Mouse (Mus musculus) intestine, embryonic 14.5 days (tissue): ENCODE results near the gene Zfp653. TPM values are rescaled to one million over a fixed set of nuclear protein-coding genes. Genes with fewer than 3 reads are reported as not detected.

Experiments used
- ATAC-seq: fragments of 200-750 bp; cut with Nextera tagmentation; replicated peaks from 2 replicates; pipeline ENCODE4 v1.8.0; 2017; ENCODE audit warnings: low read depth, moderate number of reproducible peaks, moderate TSS enrichment, moderate library complexity; ENCODE audit not compliant: low FRiP score, low TSS enrichment
- DNase-seq: peaks from one replicate; pipeline ENCODE4 v3.0.0-alpha.2; 2018; ENCODE audit warnings: low spot score
- H3K27ac ChIP-seq: fragments of 300-500 bp; sonication (generic); 2 replicates; pipeline ENCODE4 v1.5.1; 2014; ENCODE audit warnings: low read depth, mild to moderate bottlenecking, control low read depth
- H3K27me3 ChIP-seq: fragments of 300-500 bp; sonication (generic); replicated peaks from 2 replicates; pipeline ENCODE4 v1.6.1; 2014; ENCODE audit warnings: low read length, control low read depth; ENCODE audit not compliant: control insufficient read depth, insufficient read depth
- H3K36me3 ChIP-seq: fragments of 300-500 bp; sonication (generic); 2 replicates; pipeline ENCODE4 v1.6.1; 2014; ENCODE audit warnings: low read length, control low read depth; ENCODE audit not compliant: control insufficient read depth, insufficient read depth
- H3K4me1 ChIP-seq: fragments of 300-500 bp; sonication (generic); replicated peaks from 2 replicates; pipeline ENCODE4 v1.6.1; 2014; ENCODE audit warnings: low read length, control low read depth, mixed read lengths; ENCODE audit not compliant: control insufficient read depth, insufficient read depth
- H3K4me2 ChIP-seq: fragments of 300-500 bp; sonication (generic); 2 replicates; pipeline ENCODE4 v1.6.1; 2014; ENCODE audit warnings: low read length
- H3K4me3 ChIP-seq: fragments of 300-500 bp; sonication (generic); 2 replicates; pipeline ENCODE4 v1.5.1; 2014; ENCODE audit warnings: low read depth, low read length, control low read depth, mixed read lengths
- H3K9ac ChIP-seq: fragments of 300-500 bp; sonication (generic); 2 replicates; pipeline ENCODE4 v1.6.1; 2014; ENCODE audit warnings: mild to moderate bottlenecking, low read length
- H3K9me3 ChIP-seq: fragments of 300-500 bp; sonication (generic); 2 replicates; pipeline ENCODE4 v1.6.1; 2016; ENCODE audit warnings: low read length, control low read depth; ENCODE audit not compliant: control insufficient read depth
- WGBS: fragments of 180-500 bp; shearing (Covaris S2); extraction: QIAGEN DNeasy Blood & Tissue Kit; methylation state at CpG from one replicate; pipeline ENCODE4 v1.1.7; 2014; 5-methylcytosine and 5-hydroxymethylcytosine counted together
- microRNA-seq: library from miRNA; unstranded; fragments of <30 nt; microRNA quantifications from one replicate; pipeline ENCODE4, GENCODE M21; 2016
- polyA plus RNA-seq: library from polyadenylated mRNA; unstranded; fragments of >200 nt; fragmentation: Nextera tagmentation; extraction: Ambion mirVana; gene quantifications from 2 replicates; pipeline ENCODE4 v1.2.1, GENCODE M21; 2014

The Zfp653 gene
- polyA plus RNA-seq, 1 experiment from 2014 or later: 10.2 TPM

- no peak overlapping the region for H3K27ac ChIP-seq
- ATAC-seq (no peak), DNase-seq (no peak)
- H3K4me1 ChIP-seq: no peaks in the 10 kb centered on the region
- H3K9ac ChIP-seq: no peak overlapping the region
- H3K36me3 ChIP-seq: no peaks in the 10 kb centered on the region
- 0 out of 2 replicates have a peak, but pooled peaks cover 2% of the 10 kb centered on the region for H3K9me3 ChIP-seq
- no peaks in the 10 kb centered on the region for H3K27me3 ChIP-seq
- 88% methylated on average over 9 of the region's 9 CpGs for WGBS
- H3K4me3 ChIP-seq: no peak overlapping the region
- no peak overlapping the region for H3K4me2 ChIP-seq
These were observed 40.8 kb downstream of the Zfp653 start for GRCm38 (mm10) chr9:22030386-22030785.

GRCm38 (mm10) chr9:22028467-22028866 lies 42.7 kb downstream of the Zfp653 start:
- Histone ChIP-seq H3K9me3 (0 out of 2 replicates have a peak, but pooled peaks cover 2% of the 10 kb centered on the region), H3K4me2 (no peak overlapping the region), H3K4me1 (no peaks in the 10 kb centered on the region), H3K4me3 (no peak overlapping the region), H3K36me3 (no peaks in the 10 kb centered on the region), H3K27me3 (no peaks in the 10 kb centered on the region), H3K27ac (no peak overlapping the region), H3K9ac (no peak overlapping the region)
- WGBS: 46% methylated on average over 7 of the region's 7 CpGs
- no peak for DNase-seq
- ATAC-seq: no peak

GRCm38 (mm10) chr9:22024592-22024991 lies 46.6 kb downstream of the Zfp653 start:
- ATAC-seq (no peak), DNase-seq (no peak)
- WGBS: 62% methylated on average over 8 of the region's 8 CpGs
- Histone ChIP-seq H3K27me3 (no peaks in the 10 kb centered on the region), H3K36me3 (no peaks in the 10 kb centered on the region), H3K4me2 (no peak overlapping the region), H3K27ac (no peak overlapping the region), H3K9ac (no peak overlapping the region), H3K9me3 (no peaks in the 10 kb centered on the region), H3K4me1 (no peaks in the 10 kb centered on the region), H3K4me3 (no peak overlapping the region)

GRCm38 (mm10) chr9:22017208-22017825 lies 53.9 kb downstream of the Zfp653 start:
- H3K27me3 ChIP-seq: no peaks in the 10 kb centered on the region
- 77% methylated on average over 7 of the region's 7 CpGs for WGBS

GRCm38 (mm10) chr9:22016245-22016644 lies 54.9 kb downstream of the Zfp653 start:
- peaks cover 34% of the 10 kb centered on the region for H3K36me3 ChIP-seq
- no peak overlapping the region for H3K27ac ChIP-seq
- 70% methylated on average over 10 of the region's 10 CpGs for WGBS
- no peaks in the 10 kb centered on the region for H3K9me3 ChIP-seq
- H3K27me3 ChIP-seq: no peaks in the 10 kb centered on the region
- H3K4me2 ChIP-seq: no peak overlapping the region
- H3K9ac ChIP-seq: no peak overlapping the region
- ATAC-seq (no peak), DNase-seq (no peak)
- H3K4me3 ChIP-seq: no peak overlapping the region
- H3K4me1 ChIP-seq: no peaks in the 10 kb centered on the region

More at GRCm38 (mm10) chr9:22017208-22017825, 53.9 kb downstream of the Zfp653 start:
- no peaks in the 10 kb centered on the region for H3K9me3 ChIP-seq
- ATAC-seq (no peak), DNase-seq (no peak)
- H3K27ac ChIP-seq: no peak overlapping the region
- no peak overlapping the region for H3K4me3 ChIP-seq
- no peak overlapping the region for H3K9ac ChIP-seq
- no peak overlapping the region for H3K4me2 ChIP-seq
- no peaks in the 10 kb centered on the region for H3K4me1 ChIP-seq
- peaks cover 24% of the 10 kb centered on the region for H3K36me3 ChIP-seq

- peaks cover 70% of the 10 kb centered on the region for H3K36me3 ChIP-seq
- no peak for ATAC-seq
- 93% methylated on average over 13 of the region's 13 CpGs for WGBS
These were observed 58.4 kb downstream of the Zfp653 start for GRCm38 (mm10) chr9:22012731-22013130.

GRCm38 (mm10) chr9:22011055-22011454 lies 60.1 kb downstream of the Zfp653 start:
- no peaks in the 10 kb centered on the region for H3K27me3 ChIP-seq
- H3K27ac ChIP-seq: no peak overlapping the region
- DNase-seq (no peak), ATAC-seq (no peak)
- H3K4me1 ChIP-seq: no peaks in the 10 kb centered on the region
- H3K36me3 ChIP-seq: peaks cover 86% of the 10 kb centered on the region
- H3K9me3 ChIP-seq: no peaks in the 10 kb centered on the region
- no peak overlapping the region for H3K4me2 ChIP-seq
- H3K9ac ChIP-seq: no peak overlapping the region
- H3K4me3 ChIP-seq: no peak overlapping the region
- whole genome bisulfite sequencing: 92% methylated on average over 5 of the region's 5 CpGs

More at GRCm38 (mm10) chr9:22012731-22013130, 58.4 kb downstream of the Zfp653 start:
- H3K4me3 ChIP-seq: no peak overlapping the region
- no peaks in the 10 kb centered on the region for H3K27me3 ChIP-seq
- no peaks in the 10 kb centered on the region for H3K4me1 ChIP-seq
- H3K9me3 ChIP-seq: no peaks in the 10 kb centered on the region
- no peak overlapping the region for H3K9ac ChIP-seq
- no peak overlapping the region for H3K4me2 ChIP-seq
- no peak overlapping the region for H3K27ac ChIP-seq
- no peak for DNase-seq

Small RNAs within 50 kb of the gene (microRNA-seq; reads per million reads assigned to microRNA genes)
- not detected for gene Mir7084

Other genes with a start within 250 kb of the Zfp653 start
- gene Angptl8, start 235.9 kb downstream of the Zfp653 start, polyA plus RNA-seq: 4.0 and 4.3 TPM in 2 replicates
- 39.4 and 40.0 TPM in 2 replicates for gene Dock6, start 218.7 kb downstream of the Zfp653 start, polyA plus RNA-seq
- 18.4 and 21.5 TPM in 2 replicates for gene Rab3d, start 153.2 kb downstream of the Zfp653 start, polyA plus RNA-seq
- 3.8 and 4.2 TPM in 2 replicates for gene Ccdc159, start 143.9 kb downstream of the Zfp653 start, polyA plus RNA-seq
- 57.1 and 59.6 TPM in 2 replicates for gene Tmem205, start 143.8 kb downstream of the Zfp653 start, polyA plus RNA-seq
- gene Plppr2, start 134.3 kb downstream of the Zfp653 start, polyA plus RNA-seq: 8.2 and 8.7 TPM in 2 replicates
- 11.7 and 12.8 TPM in 2 replicates for gene Swsap1, start 115.6 kb downstream of the Zfp653 start, polyA plus RNA-seq
- 4.1 and 4.2 TPM in 2 replicates for gene Epor, start 107.9 kb downstream of the Zfp653 start, polyA plus RNA-seq
- 1.1 and 1.4 TPM in 2 replicates for gene Rgl3, start 81.9 kb downstream of the Zfp653 start, polyA plus RNA-seq
- gene Ccdc151, start 68.7 kb downstream of the Zfp653 start, polyA plus RNA-seq: 0.42 and 0.95 TPM in 2 replicates
- gene Prkcsh, start 68.6 kb downstream of the Zfp653 start, polyA plus RNA-seq: 93.8 and 95.8 TPM in 2 replicates
- 6.2 and 7.1 TPM in 2 replicates for gene Elavl3, start 19.4 kb downstream of the Zfp653 start, polyA plus RNA-seq
- not detected in 2 replicates for gene Gm49318, start 117 bp downstream of the Zfp653 start, polyA plus RNA-seq
- gene Ecsit, start 14.1 kb upstream of the Zfp653 start, polyA plus RNA-seq: 35.2 and 43.4 TPM in 2 replicates
- 322 and 380 TPM in 2 replicates for gene Cnn1, start 27.8 kb upstream of the Zfp653 start, polyA plus RNA-seq
- gene Elof1, start 45.8 kb upstream of the Zfp653 start, polyA plus RNA-seq: 190 and 192 TPM in 2 replicates
- gene Acp5, start 64.3 kb upstream of the Zfp653 start, polyA plus RNA-seq: 11.1 and 13.3 TPM in 2 replicates
- gene Pigyl, start 85.5 kb upstream of the Zfp653 start, polyA plus RNA-seq: 76.5 and 85.4 TPM in 2 replicates
- 0.12 and 0.42 TPM in 2 replicates for gene Zfp872, start 116.7 kb upstream of the Zfp653 start, polyA plus RNA-seq
- 23.8 and 24.5 TPM in 2 replicates for gene Zfp809, start 154.3 kb upstream of the Zfp653 start, polyA plus RNA-seq
- gene Zfp599, start 188.5 kb upstream of the Zfp653 start, polyA plus RNA-seq: 5.8 and 5.9 TPM in 2 replicates
- gene Zfp810, start 236.3 kb upstream of the Zfp653 start, polyA plus RNA-seq: 19.0 and 19.4 TPM in 2 replicates